Mouse (Mus musculus) thymus, postnatal 0 days (tissue): Measurements from ENCODE around the gene Gm47841. TPM values are rescaled to one million over a fixed set of nuclear protein-coding genes. Genes with fewer than 3 reads are reported as not detected.

ENCODE experiments used
- DNase-seq: peaks from one replicate; pipeline ENCODE4 v3.0.0-alpha.2; 2015; ENCODE audit warnings: low spot score
- polyA plus RNA-seq: library from polyadenylated mRNA; unstranded; fragments of >200 nt; fragmentation: Nextera tagmentation; extraction: Ambion mirVana; gene quantifications from 2 replicates; pipeline ENCODE4 v1.2.1, GENCODE M21; 2015

The Gm47841 gene
- polyA plus RNA-seq, 1 experiment from 2014 or later: not detected

DNA sequence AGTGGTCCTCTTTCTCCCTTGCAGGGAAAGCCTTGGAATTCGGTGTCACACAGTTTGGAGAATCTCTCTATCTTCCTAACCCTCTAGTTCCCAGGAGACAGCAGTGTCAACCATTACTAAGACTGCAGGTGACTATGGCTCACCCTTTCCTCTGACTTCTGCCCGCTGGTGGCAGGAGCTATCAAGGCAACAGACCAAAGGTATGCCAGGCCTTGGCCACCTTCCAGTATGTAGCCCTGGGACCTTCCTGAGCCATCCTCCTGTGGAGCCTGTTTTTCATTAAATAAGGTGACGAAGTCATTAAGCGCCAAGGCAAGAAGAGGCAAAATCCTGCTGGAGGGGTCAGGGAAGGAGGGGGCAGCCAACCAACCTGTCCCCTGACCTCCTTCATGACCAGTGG is 28.0 kb upstream of the Gm47841 start:
- no peak for DNase-seq

DNA sequence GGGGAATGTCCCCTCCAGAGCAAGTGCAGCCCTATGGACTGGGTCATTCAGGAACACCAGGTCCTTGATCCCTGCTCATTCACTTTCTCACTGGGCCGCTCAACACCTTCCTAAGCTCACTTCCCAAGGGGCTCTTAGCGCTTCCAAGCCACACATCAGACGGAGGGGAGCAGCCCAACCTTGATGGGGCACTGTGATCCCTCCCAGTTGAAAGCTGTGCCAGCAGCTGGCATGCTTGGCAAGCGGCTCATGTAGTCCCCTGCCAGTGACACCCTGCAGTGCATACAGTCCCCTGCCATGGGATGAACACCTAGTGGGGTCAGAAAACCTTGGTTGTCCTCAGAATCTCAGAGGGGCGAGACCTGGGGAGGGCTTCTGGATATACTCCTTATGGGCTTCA is 26.9 kb upstream of the Gm47841 start:
- no peak for DNase-seq

DNA sequence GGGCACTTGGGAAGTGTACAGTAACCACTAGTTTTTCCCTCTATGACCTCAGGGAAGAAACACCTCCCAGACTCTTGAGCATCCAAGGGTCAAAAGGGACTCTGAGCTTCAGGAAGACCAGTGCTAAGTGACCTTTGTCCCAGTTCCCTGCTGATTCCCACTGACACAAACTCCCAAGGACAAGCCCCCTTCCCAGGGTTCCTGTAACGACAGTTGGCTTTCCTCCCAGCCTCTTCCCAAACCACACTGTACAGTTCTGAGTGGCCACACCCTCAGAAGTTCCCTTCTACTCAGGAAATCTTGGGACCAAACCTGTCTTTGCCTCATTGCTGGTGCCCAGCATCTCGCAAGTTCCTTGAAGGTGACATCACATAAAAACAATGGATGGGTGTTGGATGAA is 25.5 kb upstream of the Gm47841 start:
- DNase-seq: no peak

DNA sequence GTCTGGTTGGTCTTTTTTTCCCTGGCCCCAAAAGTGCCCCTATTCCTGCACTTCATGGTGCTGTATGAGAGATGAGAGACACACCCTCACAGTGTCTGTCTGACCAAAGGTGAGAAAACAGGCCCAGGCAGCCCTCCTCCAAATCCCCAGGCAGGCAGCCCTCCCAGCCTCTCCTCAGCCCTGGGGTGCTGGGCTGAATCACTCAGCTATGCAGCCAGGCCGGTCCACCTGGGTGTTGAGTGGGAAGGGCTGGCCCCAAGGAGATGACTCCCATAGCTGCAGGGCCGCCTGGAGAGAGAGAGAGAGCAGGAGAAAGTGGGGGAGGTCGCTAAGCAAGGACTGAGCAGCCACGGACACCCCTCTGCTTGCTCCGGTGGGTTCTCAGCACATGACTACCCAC is 23.6 kb upstream of the Gm47841 start:
- no peak for DNase-seq

DNA sequence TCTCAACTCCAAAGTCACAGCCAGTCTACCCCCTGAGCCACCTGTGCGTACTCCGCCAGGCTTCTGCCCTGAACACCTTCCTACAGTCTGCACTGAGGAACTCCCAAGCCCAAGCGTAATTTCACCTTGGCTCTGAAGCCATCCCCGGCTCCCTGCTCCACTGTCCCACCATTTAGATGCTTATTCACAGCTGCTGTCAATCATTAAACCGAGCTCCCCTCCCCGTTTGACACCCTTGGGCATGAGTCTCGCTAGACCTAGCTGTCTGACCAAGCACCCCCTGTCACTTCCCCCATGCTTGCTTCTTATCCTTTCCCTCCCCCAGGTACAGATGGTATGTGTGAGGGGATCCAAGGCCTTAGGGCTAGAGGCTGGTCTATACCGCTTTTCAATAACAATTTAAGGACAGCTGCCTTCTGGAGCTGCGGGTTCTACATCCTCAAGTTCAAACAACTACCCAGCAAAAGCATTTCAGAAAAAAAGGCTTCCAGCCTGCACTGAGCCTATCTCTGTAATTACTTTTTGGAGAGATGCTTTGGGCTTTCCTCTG is 22.5 kb upstream of the Gm47841 start:
- no peak for DNase-seq

DNA sequence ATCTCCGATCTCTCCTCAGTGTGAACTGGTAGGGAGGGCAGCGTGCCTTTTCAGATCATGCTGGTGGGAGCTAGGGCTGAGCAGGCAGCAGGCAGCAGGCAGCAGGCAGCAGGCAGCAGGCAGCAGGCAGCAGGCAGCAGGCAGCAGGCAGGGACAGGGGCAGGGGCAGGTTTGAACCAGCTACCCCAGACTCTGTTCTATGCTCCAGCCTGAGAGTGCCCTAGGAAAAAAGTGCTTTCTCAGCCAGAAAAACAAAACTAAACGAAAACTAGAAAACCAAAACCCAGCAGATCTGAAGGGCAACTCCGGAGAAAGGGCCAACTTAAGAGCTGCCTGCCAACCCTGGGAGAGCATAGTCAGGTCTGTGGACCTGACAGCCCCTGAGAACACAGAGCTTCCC is 21.5 kb upstream of the Gm47841 start:
- DNase-seq: no peak

DNA sequence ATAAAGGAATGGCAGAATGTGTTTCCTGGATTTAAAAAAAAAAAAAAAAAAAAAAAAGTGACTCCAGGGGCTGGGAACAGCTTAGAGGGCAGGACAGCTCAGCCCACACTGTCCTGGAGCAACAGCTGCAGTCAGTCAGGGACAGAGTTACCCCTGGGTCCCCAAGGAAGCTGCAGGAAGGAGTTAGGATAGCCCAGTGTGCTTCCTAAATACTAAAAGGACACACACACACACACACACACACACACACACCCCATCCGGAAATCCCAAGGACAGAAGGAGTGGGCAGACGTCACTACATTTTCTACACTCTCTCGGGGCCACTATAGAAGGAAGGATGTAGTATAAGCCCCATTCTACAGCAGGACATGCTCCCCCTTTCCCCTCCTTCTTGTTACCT is 20.8 kb upstream of the Gm47841 start:
- no peak for DNase-seq

DNA sequence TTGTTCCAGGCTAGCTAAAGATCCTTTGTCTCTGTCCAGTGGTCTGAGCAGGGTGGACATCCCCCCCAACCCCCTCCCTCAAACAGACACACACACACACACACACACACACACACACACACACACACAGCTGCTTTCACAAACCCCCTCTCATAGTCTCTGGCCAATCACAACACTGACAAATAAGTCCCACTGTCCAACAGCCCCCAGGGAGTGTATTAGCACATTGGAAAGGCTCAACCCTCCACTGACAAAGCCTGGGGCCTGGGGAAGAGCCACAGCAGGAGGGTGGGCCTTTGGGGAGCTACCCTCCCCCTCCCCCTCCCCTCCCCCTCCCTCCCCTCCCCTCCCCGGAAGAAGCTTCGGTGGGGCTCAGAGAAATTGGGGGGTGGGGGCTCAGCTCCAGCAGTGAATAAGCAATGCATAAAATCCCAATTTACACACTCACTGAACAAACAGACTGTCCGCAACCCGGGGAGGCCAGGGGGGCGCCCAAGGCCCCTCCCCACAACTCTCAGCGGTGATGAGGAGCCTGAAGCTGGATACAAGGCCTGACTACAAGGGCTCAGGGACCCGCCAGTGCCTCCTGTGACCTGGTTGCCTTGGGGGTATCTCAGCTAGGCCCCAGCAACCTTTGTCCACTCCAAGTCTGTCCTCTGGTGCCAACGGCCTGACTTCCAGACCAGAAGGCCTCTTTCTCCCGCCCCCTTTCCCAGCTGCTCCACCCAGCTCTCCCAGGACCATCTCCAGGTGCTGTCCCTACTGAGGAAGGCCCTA is 19.9 kb upstream of the Gm47841 start:
- no peak for DNase-seq

DNA sequence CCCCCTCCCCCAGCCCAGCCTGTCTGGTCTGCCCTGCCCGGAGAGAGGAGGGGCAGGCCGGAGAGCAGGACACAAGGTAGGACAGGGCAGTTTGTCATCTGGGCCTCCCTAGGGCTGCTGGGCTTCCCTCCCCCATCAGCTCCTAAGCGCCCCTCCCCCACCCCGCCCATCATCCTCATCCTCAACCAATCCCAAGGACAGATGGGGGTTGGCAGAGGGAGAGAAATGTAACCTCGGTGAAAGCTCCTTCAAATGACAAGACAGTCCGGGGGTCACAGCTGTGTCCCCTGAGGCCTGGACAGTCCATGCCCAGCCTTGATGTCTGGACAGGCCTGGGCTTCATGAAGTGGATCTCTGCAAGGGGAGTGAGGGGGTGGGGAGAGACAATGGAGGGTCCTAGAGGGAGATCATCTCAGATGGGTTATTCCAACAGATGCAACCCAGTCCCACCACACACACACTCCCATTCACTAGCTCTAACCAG is 19.2 kb upstream of the Gm47841 start:
- no peak for DNase-seq

DNA sequence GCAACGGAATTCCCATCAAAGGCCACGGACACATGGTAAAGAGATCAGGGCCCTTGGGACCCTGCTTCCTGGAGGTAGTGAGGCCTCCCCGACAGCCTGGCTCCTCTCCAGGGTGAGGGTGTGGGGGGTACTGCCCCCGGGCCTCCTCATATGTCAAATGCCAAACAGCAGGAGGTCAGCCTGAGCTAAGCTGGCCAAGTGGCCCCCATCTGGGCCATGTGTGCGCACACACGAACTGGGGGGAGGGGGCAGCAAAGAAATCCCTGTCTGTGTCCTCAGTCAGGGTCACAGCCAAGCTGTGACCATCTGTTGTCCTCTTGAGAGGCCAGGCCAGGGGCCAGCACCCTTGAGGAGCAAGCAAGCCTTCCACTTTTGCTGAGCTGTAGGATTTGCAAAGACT is 17.9 kb upstream of the Gm47841 start:
- no peak for DNase-seq

DNA sequence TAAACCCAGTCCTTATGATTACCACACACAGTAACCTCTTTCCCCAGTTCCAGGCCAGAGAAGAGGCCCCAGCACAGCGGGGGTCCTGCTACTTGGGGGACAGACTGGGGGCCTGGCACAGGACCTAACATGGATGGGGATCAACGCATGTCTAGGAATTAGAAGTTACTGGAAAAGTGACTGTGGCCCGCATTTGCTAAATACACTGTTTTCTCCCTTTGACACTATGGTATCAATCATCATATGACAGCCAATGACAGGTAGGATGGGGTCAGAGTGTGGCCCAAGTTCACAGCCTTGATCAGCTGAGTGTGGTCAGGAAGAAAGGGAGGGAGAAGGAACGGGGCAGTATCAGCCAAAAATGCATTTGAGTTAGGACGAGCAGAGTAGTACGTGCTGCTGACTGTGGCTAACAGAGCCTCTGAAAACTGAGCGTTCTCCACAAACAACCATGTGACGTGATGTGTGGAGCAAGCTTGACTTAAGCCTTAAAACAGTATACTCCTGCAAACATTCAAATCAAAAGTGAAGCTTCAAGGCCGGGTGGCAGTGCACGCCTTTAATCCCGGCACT is 13.2 kb upstream of the Gm47841 start:
- no peak for DNase-seq

DNA sequence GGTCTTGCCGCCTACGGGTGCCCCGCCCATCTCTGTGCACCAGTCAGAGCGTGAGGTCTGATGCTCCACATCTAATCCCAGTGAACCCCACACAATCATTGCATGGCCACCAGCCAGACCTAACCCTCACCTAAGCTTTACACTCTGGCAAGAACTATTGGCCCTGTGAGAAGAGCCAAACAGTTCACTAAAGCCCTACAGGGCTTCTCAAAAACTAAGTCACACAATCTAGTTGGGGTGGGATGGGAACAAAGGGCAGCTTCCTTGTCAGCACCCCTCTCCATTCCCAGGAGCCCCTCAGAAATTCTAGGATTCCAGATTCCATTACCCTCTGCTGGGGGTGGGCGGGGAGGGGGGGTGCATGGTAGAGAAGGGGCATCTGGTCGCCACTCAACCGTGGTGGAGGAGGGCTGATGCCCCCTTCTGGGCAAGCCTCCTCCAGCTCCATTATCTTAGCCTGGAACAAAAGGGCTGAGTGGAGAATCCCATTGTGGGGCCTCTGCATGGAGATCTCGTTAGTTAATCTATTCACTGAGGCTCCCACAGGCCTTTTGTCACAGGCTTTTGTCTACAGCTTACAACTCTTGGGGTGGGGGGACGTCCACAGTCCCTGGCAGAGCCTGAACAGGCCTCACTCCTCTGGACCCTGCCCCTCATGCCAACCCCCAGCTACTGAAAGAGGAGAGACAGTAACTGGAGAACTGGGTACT is 12.5 kb upstream of the Gm47841 start:
- DNase-seq: no peak

DNA sequence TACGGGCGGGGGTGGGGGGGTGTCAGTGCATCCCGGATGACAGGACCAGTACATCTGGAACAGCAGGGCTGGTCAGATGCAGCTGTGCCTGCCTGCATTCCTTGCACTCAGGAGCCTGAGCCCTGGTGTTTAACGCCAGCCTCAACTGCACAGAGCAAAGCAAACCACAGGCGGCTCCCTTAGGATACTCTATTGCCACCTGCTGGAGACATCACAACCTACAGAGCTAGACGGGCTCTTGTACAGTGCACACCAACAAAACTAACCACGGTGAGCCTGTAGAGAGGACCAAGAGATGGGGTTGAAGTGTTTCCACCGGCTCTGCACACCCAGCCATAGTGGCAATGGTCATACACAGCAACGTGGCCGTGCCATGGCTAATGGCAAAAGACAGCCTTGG is 9.0 kb upstream of the Gm47841 start:
- peak; percentile 53 for DNase-seq

DNA sequence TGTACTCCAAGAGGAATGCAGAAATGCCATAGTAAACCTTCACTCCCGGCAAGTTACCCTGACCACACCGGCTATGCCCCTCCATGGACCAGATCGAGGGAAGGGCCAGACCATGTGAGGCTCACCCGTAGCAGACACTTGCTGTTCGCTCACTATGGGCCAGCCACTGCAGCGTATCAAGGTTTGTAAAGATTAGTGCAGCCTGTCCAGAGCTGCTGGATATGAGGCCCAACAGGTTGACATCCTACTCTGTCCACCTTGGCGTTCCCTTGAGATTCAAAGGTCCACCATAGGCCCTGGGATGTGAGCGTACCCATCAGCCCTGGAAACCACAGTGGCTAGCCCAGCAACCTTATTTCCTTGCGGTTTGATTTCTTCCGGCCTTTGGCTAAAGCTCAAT is 7.3 kb upstream of the Gm47841 start:
- DNase-seq: no peak

DNA sequence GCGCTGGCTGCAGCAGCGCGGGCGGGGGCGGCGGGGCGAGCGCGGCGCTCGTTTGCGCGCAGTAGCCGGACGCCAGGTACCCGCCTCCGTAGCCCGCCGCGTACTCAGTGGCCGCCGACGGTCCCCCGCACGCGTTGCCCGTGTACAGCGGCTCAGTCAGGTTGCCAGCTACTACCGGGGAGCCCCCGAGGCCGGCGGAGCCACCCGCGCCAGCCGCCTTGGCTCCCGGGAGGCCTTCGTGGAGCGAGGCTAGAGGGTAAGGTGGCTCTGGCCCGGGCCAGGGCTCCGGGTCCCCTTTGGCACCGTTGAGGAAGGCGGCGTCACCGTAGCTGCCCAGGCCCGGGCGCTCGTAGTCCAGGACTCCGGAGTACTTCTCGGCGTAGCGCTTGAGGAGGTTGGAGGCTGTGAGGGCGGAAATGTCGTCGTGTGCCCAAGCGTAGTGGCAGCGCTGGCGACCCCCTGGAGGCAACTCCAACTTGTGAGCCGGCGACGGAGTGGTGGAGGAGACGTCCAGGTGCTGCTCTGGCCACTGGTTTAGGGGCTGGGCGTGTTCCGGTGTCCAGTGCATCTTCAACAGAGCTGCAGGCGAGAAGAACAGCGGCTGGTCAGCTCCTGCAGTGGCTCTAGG is 6.7 kb upstream of the Gm47841 start:
- no peak for DNase-seq

DNA sequence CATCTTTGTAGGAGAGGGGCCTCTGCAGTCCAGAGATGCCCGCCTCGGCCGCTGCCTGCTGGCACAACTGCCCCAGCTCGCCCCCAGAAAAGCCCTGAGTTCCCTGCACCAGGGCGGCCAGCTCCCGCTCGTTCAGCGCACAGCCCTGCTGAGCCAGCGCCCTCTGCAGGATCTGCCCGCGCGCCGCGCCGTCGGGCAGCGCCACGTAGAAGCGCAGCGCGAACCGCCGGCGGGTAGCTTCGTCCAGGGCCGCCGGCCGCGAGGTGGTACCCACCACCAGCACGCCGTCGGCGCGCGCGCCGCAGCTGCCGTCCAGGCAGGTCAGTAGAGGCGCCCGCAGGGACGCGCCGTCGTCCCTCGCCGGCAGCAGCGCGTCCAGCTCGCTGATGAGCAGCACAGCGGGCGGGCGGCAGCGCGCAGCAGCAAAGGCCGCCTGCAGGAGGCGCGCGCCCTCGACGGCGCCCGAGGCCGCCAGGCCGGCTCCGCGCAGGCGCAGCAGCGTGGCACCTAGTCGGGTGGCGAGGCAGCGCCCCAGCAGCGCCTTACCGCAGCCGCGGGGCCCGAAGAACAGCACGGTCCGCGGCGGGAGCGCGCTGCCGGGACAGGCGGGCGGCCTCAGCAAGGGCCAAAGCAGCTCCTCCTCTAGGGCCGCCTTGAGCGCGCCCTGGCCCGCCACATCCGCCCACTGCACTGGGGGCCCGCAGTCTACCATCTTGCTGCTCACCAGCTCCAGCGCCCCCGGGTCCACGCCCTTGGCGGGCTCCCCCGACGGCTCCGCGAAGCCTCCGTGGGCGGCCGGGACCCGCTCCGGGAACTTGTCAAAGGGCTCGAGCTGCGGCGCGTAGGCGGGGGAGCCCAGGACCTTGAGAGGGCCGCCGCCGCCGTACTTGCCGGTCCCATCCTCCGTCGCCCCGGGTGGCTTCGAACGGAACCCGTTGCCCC is 5.6 kb upstream of the Gm47841 start:
- peak; percentile 19 for DNase-seq

DNA sequence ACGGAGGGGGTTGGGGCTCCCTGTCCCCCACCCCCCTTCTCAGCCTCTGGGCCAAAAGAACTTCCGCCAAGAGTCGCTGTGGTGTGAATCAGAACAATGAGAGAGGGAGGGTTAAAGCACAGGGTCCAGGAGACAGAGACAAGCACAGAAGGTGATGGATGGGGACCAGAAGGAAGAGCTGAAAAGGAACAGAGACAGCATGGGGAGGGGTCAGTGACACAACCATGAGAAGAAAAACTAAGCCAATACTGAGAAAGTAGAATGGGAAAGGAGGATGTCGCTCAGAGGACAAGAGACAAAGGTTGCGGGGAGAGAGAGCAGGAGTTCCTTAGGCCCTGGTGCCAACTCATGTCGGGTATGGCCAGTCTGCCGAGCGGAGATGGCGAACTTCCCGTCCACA is 4.7 kb upstream of the Gm47841 start:
- no peak for DNase-seq

DNA sequence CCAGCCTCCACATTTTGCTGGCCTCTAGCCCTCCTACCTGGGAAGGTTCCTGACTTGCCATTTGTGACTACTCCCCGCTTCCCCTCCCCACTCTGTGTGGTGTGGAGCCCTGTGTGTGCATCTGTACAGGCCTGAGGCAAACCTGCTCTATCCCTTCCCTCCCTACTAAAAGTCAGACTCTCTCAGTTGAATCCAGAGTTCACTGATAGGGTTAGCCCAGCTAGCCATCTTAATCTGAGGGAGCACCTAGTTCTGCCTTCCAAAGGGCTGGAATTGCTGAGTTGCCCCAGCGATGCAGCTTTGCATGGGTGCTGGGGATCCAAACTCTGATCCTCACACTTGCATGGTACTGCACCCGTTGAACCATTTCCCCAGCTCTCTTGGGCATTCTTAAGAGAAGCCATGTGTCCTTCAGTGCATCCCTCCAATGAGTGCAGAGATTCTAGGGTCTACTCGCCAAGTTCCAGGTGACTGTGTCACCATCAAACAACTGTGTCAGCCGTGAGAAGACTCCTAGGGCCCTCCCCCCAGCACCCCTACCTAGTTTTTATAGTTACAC is 1.2 kb upstream of the Gm47841 start:
- DNase-seq: no peak

DNA sequence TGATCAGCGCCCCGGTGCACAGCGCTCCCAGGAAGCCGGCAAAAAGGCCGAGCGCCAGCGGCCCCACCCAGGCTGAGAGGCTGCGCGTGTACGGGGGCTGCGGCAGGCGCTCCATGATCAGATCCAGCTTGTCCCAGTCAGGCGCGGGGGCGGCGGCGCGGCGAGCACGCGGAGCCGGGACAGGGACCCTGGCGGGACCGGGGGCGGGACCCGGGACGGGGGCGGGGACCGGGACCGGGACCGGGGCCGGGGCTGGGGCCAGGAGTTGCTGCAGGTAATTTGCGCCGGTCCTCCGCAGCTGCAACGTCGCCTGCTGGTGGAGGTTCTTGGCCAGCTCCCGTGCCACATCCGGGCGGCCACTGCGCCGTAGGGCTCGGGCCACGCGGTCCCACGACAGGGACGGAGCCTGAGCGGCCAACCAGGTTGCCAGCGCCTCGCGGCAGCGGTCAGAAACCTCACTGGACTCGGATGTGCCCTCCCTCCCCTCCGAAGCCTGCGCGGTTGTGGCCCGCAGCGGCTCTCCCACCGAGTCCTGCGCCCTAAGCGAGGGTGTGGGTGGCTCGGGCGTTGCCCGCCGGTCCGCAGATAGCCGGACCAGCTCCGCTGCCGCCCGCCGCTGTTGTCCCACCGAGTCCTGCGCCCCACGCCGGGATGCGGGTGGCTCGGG is 537 bp downstream of the Gm47841 start:
- no peak for DNase-seq

DNA sequence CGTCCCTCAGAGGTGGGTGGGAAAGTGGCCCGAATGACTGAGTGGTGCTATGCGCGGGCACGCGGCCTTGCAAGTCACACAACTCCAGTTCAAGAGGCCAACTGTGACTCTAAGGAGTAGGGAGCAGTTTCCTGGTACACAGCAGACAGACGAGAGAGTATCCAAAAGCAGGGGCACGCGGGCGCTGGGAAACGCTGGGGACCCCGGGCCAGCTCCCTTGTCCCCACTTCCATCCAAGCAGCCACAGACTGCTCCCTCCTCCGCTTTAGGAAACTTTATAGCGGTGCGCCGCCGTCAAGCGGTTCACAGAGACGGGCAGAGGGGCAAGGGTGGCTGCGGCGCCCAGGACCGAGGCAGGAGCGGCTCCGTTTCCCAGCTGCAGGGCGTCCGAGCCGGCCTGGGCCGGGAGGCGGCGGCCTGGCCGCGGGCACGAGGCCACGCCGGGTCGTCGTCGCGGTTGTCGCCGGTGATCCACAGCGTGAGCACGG is 1.1 kb downstream of the Gm47841 start:
- no peak for DNase-seq
